Mouse (Mus musculus) liver, embryonic 14 days (tissue): ENCODE results near the gene Kdelc2. TPM values are rescaled to one million over a fixed set of nuclear protein-coding genes. Genes with fewer than 3 reads are reported as not detected.

Experiments
- polyA plus RNA-seq: library from polyadenylated mRNA; depleted of rRNA; stranded (reverse); fragments of >200 nt; gene quantifications from 2 replicates; pipeline ENCODE4 v1.2.3, GENCODE M21; 2012; rRNA removed

Gene Kdelc2
- polyA plus RNA-seq, result 1.7 and 1.8 TPM in 2 replicates

DNA sequence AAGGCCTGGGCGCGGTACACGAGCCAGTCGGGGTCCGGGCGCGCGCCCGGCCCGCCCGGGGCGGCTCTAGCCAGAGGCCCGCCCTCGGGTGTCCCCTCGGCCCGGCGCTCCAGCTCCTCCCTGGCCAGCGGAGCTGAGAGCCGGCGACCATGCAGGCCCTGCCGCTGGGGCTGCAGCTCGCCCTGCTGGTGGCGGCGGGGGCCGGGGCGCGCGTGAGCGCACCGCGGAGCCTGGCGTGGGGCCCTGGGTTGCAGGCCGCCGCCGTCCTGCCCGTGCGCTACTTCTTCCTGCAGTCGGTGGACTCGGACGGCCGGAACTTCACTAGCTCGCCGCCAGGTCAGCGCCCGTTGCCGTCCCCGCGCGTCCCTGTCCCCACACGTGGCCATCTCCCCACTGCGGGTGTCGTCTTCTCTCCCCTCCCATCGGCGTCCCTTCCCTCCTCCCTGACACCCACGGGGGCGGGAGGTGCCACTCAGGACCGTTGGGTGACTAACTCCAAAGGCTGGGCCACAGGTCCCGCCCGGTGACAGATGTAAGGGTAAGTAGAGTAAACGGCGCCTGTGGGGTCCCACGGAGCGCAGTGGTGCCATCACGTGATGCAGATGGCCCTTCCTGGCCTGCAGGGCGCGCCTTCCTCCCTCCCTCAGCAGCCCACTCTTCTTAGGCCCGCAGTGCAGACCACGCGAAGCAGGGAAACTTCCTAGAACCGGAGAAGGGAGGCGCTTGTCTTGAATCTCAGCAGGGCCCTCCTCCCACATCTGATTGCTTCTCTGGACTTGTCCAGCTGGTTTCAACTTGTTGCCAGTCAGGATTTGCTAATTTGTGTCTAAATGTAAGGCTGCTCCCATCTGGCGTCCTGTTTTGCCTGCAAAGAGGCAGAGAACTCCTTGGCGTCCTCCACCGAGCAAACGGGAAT, at the start of gene Kdelc2:
TSS of gene Kdelc2 (plus strand) at position 75 of the 916 bp plus-strand sequence.

DNA sequence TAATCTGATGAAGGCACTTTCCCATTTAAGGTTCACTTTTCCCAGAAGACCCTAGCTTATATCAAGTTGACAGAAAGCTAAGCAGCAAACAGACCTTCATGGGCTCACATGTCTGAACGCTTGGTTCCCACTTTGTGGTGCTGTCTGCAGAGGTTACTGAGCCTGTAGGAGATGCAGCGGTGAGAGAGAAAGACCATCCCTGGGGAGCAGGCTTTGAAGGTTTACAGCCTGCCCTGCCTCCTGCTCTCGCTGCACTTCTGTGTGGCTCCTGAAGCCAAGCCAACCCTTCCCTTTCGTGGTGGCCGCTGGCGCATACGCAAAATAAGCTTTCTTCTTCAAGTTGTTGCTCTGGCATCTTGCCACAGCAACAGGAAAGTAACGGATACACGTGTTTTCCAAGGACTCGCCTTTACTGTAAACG, 18.5 kb downstream of the Kdelc2 start, which contains the start of gene 4930550C14Rik:
TSS of gene 4930550C14Rik (plus strand) at position 35 of the 421 bp plus-strand sequence.

Other genes starting within 250 kb of the Kdelc2 start
- 8.4 and 9.2 TPM in 2 replicates for gene Ddx10, start 136.0 kb upstream of the Kdelc2 start, polyA plus RNA-seq
- gene Exph5, start 82.4 kb upstream of the Kdelc2 start, polyA plus RNA-seq, result 0.10 and 0.14 TPM in 2 replicates
- 0.63 and 0.71 TPM in 2 replicates for gene 4930550C14Rik, start 18.3 kb downstream of the Kdelc2 start, polyA plus RNA-seq
- gene Atm, start 152.7 kb downstream of the Kdelc2 start, polyA plus RNA-seq, result 3.1 and 3.4 TPM in 2 replicates
- gene Npat, start 153.0 kb downstream of the Kdelc2 start, polyA plus RNA-seq, result 5.3 and 6.5 TPM in 2 replicates
- 54.2 and 60.5 TPM in 2 replicates for gene Acat1, start 226.4 kb downstream of the Kdelc2 start, polyA plus RNA-seq